Mouse (Mus musculus): Measurements from ENCODE around the gene Klk1.

- no peak for TF ChIP-seq CHD2 (IDR thresholded peaks at IDR 0.05; ENCODE audit: low read depth, low read length)
- TF ChIP-seq MAFK (IDR thresholded peaks at IDR 0.05; ENCODE audit: insufficient read depth, low read depth, low read length) = no peak
These were observed 46.1 kb downstream of the Klk1 start for GRCm38 (mm10) chr7:44271309-44271708.

Data from ES-E14 (cell line).